Mouse (Mus musculus) spleen, adult 2 months (tissue): Measurements from ENCODE around the gene Apbb2.

Experiments used
- CTCF ChIP-seq: fragments of 200-500 bp; IDR thresholded peaks from 2 replicates; pipeline ENCODE4 v1.5.1; 2011; ENCODE audit warnings: mild to moderate bottlenecking, inconsistent platforms; ENCODE audit not compliant: insufficient read depth, insufficient read length, insufficient replicate concordance; ENCODE audit errors: extremely low read depth
- POLR2A ChIP-seq: fragments of 200-500 bp; IDR thresholded peaks from 2 replicates; pipeline ENCODE4 v1.6.1; 2011; ENCODE audit warnings: low read depth, low read length, inconsistent platforms

- no peak for TF ChIP-seq CTCF
- no peak for TF ChIP-seq POLR2A
These were observed 72.9 kb downstream of the Apbb2 start for GRCm38 (mm10) chr5:66545573-66546141.
